Comparison of ENCODE assay signal across 15 mouse cellular contexts in genomic region chr16:31002117-31002516, GRCm38 (mm10).
DNase-seq lines count a peak whose midpoint lies in the region; ATAC-seq and TF ChIP-seq lines count a peak whose summit lies in the region.
"Had no signal": no experiment of that assay in that cellular context is flagged by ENCODE, and none has a peak within 500 bp of the region (broad histone marks: within the 10 kb centered on the region; RNA-seq: fewer than 3 reads in every experiment).

No protein-coding gene starts in this region.

- no peaks in the 10 kb centered on the region for H3K27me3 ChIP-seq in heart, embryonic 10.5 days (ENCODE audit: insufficient read depth, poor library complexity, severe bottlenecking)
- no peaks in the 10 kb centered on the region for H3K27me3 ChIP-seq in midbrain, embryonic 10.5 days (ENCODE audit: low read depth, poor library complexity, severe bottlenecking)
- H3K27me3 ChIP-seq in midbrain, embryonic 14.5 days (ENCODE audit: control insufficient read depth, insufficient read depth, low read length), result no peaks in the 10 kb centered on the region
- H3K27me3 ChIP-seq in hindbrain, embryonic 14.5 days (ENCODE audit: control insufficient read depth, insufficient read depth, low read length), result no peaks in the 10 kb centered on the region
- H3K27me3 ChIP-seq: embryonic facial prominence, embryonic 13.5 days; limb, embryonic 15.5 days; lung, embryonic 15.5 days; megakaryocyte, embryonic 14.5 days had no signal

- peaks cover 42% of the 10 kb centered on the region for H3K4me1 ChIP-seq in heart, embryonic 10.5 days
- peaks cover 27% of the 10 kb centered on the region for H3K4me1 ChIP-seq in midbrain, embryonic 10.5 days
- 0 out of 2 replicates have a peak, but pooled peaks cover 5% of the 10 kb centered on the region for H3K4me1 ChIP-seq in midbrain, embryonic 14.5 days (ENCODE audit: control insufficient read depth, insufficient read depth, low read length)
- peaks cover 17% of the 10 kb centered on the region for H3K4me1 ChIP-seq in hindbrain, embryonic 14.5 days (replicated peaks; ENCODE audit: control insufficient read depth, insufficient read depth, low read length)

- no peak overlapping the region for H3K9ac ChIP-seq in midbrain, embryonic 14.5 days (replicated peaks; ENCODE audit: low read length)
- H3K9ac ChIP-seq in hindbrain, embryonic 14.5 days, result no peak overlapping the region
- H3K9ac ChIP-seq: embryonic facial prominence, embryonic 13.5 days; limb, embryonic 15.5 days; lung, embryonic 15.5 days had no signal

- H3K27ac ChIP-seq in heart, embryonic 10.5 days, result peak overlapping the region; percentile 74; the same call in 1 of the 2 replicates
- H3K27ac ChIP-seq in midbrain, embryonic 10.5 days (replicated peaks), result peak overlapping the region; percentile 28; the same call in 1 of the 2 replicates
- no peak overlapping the region for H3K27ac ChIP-seq in midbrain, embryonic 14.5 days (replicated peaks; ENCODE audit: low read depth, low read length)
- H3K27ac ChIP-seq in hindbrain, embryonic 14.5 days, result no peak overlapping the region
- H3K27ac ChIP-seq: embryonic facial prominence, embryonic 13.5 days; lung, embryonic 15.5 days had no signal

- no peak overlapping the region for H3K4me2 ChIP-seq in midbrain, embryonic 14.5 days (ENCODE audit: low read length)
- H3K4me2 ChIP-seq in hindbrain, embryonic 14.5 days (replicated peaks), result no peak overlapping the region
- H3K4me2 ChIP-seq: embryonic facial prominence, embryonic 13.5 days; limb, embryonic 15.5 days; lung, embryonic 15.5 days had no signal

- no peak for DNase-seq in heart, embryonic 10.5 days (ENCODE audit: low spot score)
- DNase-seq in heart, adult 18-20 months, result no peak
- DNase-seq in midbrain, embryonic 10.5 days (ENCODE audit: low spot score), result no peak
- DNase-seq in midbrain, embryonic 14.5 days, result no peak
- peak; percentile 50 for DNase-seq in brain, embryonic 14.5 days (ENCODE audit: low read depth)
- no peak for DNase-seq in hindbrain, embryonic 14.5 days (ENCODE audit: low spot score)
- DNase-seq in liver, result no peak
- DNase-seq in urinary bladder, postnatal 14 days (ENCODE audit: low spot score), result no peak
- DNase-seq: adrenal gland, postnatal 36 days; kidney, adult 18-20 months; thymus, adult 2 months had no signal

- no peak for ATAC-seq in midbrain, embryonic 14.5 days (ENCODE audit: low FRiP score, low TSS enrichment)
- ATAC-seq in hindbrain, embryonic 14.5 days (ENCODE audit: low FRiP score), result peak; percentile 19; the same call in 1 of the 2 replicates

- H3K9me3 ChIP-seq in heart, embryonic 10.5 days, result no peaks in the 10 kb centered on the region
- peaks cover 9% of the 10 kb centered on the region; the same call in 1 of the 2 replicates for H3K9me3 ChIP-seq in midbrain, embryonic 10.5 days (replicated peaks)
- no peaks in the 10 kb centered on the region for H3K9me3 ChIP-seq in midbrain, embryonic 14.5 days (ENCODE audit: control insufficient read depth, low read length)
- H3K9me3 ChIP-seq in hindbrain, embryonic 14.5 days (ENCODE audit: control insufficient read depth, low read length), result no peaks in the 10 kb centered on the region
- H3K9me3 ChIP-seq: embryonic facial prominence, embryonic 13.5 days; limb, embryonic 15.5 days; lung, embryonic 15.5 days; megakaryocyte, embryonic 14.5 days had no signal

- no peak for TF ChIP-seq CTCF in brain, embryonic 14.5 days (IDR thresholded peaks at IDR 0.05; ENCODE audit: borderline replicate concordance, extremely low read depth, insufficient read depth, insufficient read length)

- H3K4me3 ChIP-seq in heart, embryonic 10.5 days, result no peak overlapping the region
- no peak overlapping the region for H3K4me3 ChIP-seq in midbrain, embryonic 10.5 days
- no peak overlapping the region for H3K4me3 ChIP-seq in midbrain, embryonic 14.5 days (replicated peaks; ENCODE audit: low read depth, low read length)
- no peak overlapping the region for H3K4me3 ChIP-seq in hindbrain, embryonic 14.5 days (replicated peaks; ENCODE audit: low read length)
- H3K4me3 ChIP-seq: embryonic facial prominence, embryonic 13.5 days; limb, embryonic 15.5 days; lung, embryonic 15.5 days had no signal

- peaks cover under 1% of the 10 kb centered on the region; the same call in 1 of the 2 replicates for H3K36me3 ChIP-seq in heart, embryonic 10.5 days
- H3K36me3 ChIP-seq in midbrain, embryonic 10.5 days, result peaks cover 10% of the 10 kb centered on the region; the same call in 1 of the 2 replicates
- no peaks in the 10 kb centered on the region for H3K36me3 ChIP-seq in midbrain, embryonic 14.5 days (ENCODE audit: control insufficient read depth, insufficient read depth, low read length)
- H3K36me3 ChIP-seq in hindbrain, embryonic 14.5 days (replicated peaks; ENCODE audit: control insufficient read depth, insufficient read depth), result no peaks in the 10 kb centered on the region
- H3K36me3 ChIP-seq: limb, embryonic 15.5 days; lung, embryonic 15.5 days had no signal

- WGBS in heart, embryonic 10.5 days, result 84% methylated on average over 6 of the region's 6 CpGs
- WGBS in midbrain, embryonic 10.5 days, result 89% methylated on average over 6 of the region's 6 CpGs
- 88% methylated on average over 6 of the region's 6 CpGs for WGBS in midbrain, embryonic 14.5 days
- 67% methylated on average over 6 of the region's 6 CpGs for WGBS in hindbrain, embryonic 14.5 days

- TF ChIP-seq POLR2A in brain, embryonic 14.5 days (IDR thresholded peaks at IDR 0.05; ENCODE audit: borderline replicate concordance, extremely low read depth, insufficient read depth, insufficient read length, poor library complexity, severe bottlenecking), result no peak

Comparison
In these comparisons a context has a peak if more than half of its experiments do, and no peak if none do; other contexts are left out.
1. H3K27ac ChIP-seq: peak in heart, embryonic 10.5 days (single experiment) and midbrain, embryonic 10.5 days (single experiment); none in midbrain, embryonic 14.5 days (single experiment) and hindbrain, embryonic 14.5 days (single experiment).